Mouse (Mus musculus) kidney, postnatal 25 days (tissue): ENCODE results near the gene Gfer.
"Not testable (repeated sequence)": the region's sequence is repeated elsewhere in the genome, so short reads cannot be mapped to it uniquely, and the experiment has no call there.

ENCODE experiments used
- DNase-seq, 2 experiments: peaks; one replicate each; pipeline ENCODE4 v3.0.0; 2021; ENCODE audit warnings: mixed read lengths in 2 of 2

Gene Gfer

DNA sequence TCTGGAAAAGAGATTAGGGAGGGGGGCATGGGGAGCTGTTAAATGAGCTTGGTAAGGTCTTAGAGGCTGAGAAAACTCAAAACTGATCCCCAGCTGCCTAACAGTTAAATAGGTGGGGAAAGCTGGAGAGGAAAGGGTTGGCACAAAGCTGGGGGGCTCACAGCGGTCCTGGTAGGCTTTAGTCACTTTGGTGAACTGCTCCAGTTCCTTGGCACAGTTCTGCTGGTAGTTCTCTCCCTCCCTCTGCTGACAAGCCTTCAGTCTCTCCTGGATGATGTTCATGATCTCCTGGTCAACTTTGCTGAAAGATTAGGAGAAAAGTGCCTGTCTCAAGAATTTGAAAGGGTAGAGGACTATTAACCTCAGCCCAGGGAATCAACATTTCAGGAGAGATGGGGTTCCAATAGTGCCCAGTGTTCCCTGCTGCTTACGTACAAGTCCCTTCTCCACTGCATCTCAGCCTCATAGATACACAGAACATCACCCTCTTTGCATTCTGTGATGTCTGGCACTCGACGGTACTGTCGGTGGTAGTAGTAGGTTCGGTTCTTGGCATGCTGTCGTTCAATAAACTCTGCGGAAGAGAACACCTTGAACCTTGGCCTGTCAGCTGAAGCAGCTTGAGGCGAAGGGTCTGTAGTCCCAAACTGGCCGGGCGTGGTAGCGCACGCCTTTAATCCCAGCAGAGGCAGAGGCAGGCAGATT is 26.4 kb upstream of the Gfer start:
- no peak for DNase-seq

DNA sequence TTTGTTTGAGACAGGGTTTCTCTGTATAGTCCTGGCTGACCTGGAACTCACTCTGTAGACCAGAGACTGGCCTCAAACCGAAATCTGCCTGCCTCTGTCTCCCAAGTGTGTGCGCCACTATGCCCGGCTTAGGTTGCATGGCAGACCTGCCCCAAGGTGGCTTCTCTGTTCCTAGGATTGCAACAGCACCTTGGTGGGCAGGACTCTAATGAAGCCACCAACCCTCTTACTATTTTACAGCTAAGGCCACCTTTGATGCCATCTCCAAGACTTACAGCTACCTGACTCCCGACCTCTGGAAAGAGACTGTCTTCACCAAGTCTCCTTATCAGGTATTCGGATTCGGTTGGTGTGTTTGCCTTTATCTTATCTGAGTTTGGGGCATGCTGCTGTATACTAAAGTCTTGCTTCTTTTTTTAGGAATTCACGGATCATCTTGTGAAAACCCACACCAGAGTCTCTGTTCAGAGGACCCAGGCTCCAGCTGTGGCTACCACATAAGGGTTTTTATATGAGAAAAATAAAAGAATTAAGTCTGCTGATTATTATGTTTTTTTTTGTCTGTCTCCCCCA is 25.5 kb upstream of the Gfer start:
- not testable (repeated sequence) for DNase-seq

DNA sequence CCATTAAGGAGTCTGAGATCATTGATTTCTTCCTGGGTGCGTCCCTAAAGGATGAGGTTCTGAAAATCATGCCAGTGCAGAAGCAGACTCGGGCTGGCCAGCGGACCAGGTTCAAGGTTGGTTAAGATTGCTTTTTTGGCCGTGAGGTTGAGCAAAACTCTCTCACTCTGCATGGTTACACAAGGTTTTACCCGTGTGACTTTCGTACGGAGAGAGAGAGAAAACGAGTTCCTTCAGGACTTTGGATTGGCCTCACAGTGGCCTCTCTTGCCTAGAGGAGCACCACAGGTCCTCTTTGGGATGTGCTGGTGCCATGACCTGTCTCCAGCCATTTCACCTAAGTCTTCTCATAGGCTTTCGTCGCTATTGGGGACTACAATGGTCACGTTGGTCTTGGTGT is 24.7 kb upstream of the Gfer start:
- DNase-seq, result not testable (repeated sequence)

DNA sequence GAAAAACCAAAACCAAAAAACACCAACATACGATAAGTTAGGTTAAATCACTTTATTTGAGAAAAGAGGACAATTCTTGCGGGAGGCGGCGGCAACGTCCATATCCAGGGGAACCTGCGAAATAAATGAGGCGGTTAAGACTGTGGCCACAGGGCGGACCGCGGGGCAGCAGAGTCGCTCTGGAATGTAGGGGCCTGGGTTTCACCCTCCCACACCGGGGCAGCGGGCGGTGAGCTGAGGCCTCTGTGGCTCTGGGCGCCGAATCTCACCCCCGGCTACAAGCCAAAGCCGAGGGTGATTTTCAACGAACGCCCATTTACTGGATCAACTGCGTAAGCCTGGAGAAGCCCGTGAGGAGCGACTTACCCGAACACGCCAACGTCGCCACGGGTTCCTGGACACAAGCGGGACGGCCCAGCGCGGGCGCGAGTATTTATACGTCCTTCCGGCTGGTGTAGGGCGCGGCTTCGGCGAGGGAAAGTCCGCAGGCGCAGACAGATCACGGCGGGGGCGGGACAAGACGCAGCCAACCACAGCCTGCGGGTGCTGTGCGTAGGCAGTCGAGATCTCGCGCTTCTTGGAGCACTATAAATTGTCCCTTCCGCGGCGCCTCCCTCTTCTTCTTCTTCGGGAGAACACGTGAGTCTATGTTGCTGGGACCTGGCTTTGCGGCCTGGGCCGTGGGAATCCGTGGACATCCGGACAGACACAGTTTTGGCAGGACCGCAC is 23.7 kb upstream of the Gfer start:
- DNase-seq, result peak; percentile 99

DNA sequence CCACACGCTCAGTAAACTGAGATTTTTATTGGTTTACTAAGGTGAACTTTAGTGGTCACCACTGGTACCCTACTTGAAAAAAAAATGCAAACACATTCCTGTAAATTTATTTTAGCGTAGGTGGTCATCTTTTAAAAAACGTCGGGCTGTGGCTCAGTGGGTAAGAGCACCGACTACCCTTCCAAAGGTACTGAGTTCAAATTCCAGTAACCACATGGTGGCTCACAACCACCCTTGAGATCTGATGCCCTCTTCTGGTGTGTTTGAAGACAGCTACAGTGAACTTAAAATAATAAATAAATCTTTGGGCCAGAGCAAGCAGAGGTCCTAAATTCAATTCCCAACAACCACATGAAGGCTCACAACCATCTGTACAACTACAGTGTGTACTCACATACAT is 23.0 kb upstream of the Gfer start:
- not testable (repeated sequence) for DNase-seq

DNA sequence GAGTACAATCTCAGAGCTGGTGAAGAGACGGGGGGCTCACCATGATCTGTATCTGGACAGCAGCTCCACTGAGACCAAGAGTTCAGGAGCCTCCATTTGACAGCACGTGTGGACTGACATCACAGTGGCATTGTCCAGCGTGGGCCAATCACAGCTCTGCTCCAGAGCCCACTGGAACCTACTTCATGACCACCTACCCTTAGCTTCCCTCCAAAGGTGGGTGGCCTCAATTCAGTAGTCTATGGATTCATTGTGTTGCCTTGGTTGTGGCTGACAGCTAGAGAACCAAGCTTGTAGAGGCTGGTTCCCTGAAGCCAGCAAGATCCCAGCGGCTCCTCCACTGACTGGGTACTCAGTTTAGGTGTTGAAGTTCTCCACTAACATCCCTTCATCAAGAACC is 22.0 kb upstream of the Gfer start, which contains the start of the genes Rnf151 and Rps2:
Rnf151 (minus strand) TSS at position 121 of the 400 bp plus-strand sequence.
Rps2 (plus strand) TSS at position 174 of the 400 bp plus-strand sequence.
- DNase-seq, result no peak

DNA sequence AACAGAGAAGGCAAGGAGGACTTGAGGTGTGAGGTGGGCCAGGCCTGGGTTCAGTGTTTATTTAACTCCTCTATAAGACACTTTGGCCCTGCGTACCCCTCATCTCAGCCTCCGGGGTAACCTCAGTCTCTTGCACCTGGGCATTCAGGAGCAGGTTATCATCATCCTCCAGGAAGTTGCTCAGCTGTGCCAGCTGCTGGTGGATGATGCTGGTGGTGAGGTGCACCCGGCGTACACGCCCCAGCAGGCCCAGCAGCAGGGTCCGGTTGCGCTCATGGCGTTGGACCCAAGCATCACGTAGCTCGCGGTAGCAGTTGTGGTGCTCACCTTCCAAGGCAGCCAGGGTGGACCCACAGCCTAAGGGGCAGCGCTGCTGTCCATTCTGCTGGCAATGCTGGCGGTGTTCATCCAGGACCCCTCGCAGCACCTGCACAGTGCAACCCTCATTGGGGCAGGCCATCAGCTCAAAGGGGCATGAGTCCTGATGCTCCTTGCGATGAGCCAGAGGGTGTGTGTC is 20.3 kb upstream of the Gfer start:
- DNase-seq, result no peak

DNA sequence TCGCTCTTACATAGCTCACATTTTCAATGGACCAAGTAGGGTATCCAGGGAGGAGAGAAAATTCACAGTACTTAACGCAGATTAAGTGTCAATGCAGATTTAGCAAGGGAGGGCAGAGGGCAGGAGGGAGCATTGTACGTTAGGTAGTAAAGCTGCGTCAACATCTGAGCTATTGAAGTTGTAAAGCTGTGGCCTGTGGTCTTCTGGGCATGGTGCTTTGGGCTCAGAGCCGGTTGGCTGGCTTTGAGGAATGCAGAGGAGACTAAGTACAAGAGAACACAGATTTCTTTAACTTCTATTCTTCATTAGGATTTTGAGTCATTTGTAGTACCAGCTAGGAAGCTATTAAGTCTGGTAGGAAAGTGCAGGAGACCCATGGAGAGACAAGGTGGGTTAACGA is 19.6 kb upstream of the Gfer start:
- no peak for DNase-seq

DNA sequence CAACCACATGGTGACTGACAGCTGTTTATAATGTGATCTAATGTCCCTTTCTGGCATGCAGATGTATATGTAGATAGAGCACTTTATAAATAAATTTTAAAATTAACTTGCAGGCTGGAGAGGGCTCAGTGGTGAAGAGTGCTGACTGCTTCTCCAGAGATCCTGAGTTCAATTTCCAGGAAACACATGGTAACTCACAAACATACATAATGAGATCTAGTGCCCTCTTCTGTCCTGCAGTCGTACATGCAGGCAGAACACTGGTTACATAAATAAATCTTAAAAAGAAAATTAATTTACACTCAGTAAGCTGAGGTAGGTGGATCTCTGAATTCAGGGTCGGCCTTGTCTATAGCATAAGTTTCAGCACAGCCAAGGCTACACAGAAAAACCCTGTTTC is 12.7 kb upstream of the Gfer start:
- no peak for DNase-seq

DNA sequence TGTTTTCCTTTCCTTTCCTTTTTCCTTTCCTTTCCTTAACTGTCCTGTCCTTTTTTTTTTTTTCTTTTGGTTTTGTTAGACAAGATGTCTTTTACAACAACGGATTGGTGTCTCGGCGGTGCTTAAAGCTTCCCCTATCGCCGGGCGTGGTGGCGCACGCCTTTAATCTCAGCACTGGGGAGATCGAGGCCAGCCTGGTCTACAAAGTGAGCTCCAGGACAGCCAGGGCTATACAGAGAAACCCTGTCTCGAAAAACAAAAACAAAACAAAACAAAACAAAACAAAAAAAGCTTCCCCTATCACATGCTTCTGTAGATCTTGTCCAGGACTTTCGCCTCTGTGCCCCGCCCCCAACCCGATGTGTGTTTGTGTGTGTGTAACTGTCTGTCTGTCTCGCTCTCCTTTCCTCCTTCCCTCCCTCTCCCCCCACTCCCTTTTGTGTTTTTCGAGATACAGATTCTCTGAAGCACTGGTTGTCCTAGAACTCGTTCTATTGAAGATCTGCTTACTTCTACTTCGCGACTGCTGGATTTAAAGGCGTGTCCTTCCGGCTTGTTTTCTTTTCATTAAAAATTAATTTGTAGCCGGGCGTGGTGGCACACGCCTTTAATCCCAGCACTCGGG is 12.0 kb upstream of the Gfer start:
- DNase-seq, result peak in 1 of 2 experiments; percentile 39

DNA sequence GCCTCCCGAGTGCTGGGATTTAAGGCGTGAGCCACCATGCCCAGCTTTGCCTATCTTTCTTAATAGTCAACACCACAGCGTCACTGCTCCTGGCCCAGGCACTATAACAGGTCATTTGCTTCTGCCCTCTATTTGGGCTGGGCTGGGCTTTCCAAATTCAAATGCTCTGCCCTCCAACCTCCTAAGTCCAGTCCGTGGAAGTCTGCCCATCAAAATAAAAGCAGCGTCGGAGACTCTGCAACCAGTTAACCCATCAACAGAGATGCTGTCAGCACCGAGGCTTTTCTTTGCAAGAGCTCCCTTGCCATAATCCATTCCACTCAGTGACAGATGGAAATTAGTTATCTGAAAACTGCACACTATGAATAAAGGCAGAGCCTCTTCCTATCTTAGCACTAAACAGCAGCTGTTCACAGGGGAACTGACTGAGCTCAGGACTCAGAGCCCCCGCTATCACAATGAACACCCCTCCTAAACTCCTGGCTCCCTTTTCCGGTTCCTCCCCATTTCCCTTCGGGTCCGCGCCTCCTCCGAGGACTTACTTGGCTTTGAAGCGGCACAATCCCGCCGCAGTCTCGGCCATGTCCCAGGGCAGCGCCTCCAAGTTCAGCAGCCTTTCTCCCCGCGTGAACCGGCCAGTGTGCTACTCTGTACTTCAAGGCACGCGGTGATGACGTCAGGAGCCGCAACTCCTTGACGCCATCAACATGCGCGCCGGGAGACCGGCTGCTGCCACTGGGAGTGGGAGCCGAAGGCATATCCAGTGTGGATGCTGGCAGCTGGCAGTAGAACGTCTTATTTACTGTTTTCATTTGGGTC is 11.2 kb upstream of the Gfer start, which contains the start of gene Tbl3:
Tbl3 (minus strand) TSS at position 679 of the 819 bp plus-strand sequence.
- DNase-seq, result peak; percentile 96

DNA sequence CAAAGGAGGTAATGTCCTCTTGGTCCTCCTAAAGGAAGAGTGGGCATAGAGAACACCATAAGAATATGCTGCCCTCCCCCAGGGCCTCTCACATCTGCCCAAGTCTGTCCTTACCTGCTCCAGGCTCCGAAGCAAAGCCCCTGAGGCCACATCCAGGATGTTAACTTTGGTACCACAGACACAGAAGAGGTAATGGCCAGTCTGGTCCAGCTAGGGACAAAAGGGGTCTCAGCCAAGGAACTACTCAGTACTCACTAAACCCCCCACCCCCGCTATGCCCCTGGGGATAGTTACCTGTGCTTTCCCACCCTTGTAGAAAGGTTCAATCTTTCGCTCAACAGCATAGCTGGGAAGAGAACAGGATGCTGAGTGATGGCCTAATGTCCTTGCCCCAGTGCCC is 9.9 kb upstream of the Gfer start:
- peak in 1 of 2 experiments; percentile 33 for DNase-seq

DNA sequence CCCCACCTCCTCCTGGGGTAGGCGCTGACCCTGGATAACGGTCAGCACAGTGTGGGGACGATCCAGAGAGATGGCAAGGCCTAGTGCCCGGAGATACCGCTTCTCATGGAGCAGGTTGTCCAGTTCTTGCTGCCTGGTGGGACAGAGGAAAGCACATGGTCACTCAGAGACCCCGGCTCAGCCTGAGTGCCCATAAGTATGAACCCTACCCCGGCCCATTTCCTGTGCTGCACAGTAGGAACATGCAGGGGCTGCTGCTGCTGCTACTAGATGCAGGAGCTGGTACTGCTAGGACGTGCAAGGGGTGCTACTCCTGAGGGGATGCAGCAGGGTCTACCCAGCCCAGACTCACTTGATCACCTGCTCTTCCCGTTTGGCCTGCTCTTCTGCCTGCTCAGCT is 5.3 kb upstream of the Gfer start:
- DNase-seq, result no peak

DNA sequence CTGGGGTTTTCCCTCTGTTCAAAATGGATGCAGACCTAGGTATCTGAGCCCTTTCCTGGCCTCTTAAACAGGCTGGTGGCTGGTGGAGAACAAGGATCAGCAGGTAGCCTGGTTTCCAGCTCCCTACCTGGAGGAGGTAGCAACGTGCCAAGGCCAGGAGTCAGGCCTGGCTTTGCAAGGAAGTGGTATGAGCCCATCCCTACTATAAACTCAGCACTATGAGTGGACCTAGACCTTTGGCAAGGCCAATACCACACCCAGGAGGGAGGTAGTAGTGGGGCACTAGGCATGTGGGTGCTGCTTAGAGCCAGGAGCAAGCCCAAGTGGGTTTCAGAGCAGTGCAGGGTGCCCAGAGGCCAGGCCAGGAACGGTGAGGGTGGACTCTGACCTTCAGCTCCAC is 3.5 kb upstream of the Gfer start:
- DNase-seq, result peak in 1 of 2 experiments; percentile 34

DNA sequence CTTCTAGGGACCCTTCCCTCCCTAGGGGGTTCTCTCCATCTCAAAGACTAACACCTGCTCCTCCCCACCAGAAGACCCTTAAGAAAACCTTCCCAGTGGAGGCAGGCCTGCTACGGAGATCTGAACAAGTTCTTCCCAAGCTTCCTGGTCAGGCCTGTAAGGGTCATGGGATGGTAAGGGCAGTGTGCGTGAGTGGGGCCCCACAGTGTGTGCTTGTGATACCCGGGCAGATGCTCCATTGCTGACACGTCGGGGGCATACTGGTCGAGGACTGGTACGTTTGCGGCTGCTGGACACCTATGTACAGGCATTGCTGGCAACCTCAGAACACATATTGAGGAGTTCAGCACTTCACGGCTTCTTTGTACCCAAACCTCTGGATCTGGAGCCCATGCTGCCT is 2.8 kb upstream of the Gfer start:
- DNase-seq, result no peak

DNA sequence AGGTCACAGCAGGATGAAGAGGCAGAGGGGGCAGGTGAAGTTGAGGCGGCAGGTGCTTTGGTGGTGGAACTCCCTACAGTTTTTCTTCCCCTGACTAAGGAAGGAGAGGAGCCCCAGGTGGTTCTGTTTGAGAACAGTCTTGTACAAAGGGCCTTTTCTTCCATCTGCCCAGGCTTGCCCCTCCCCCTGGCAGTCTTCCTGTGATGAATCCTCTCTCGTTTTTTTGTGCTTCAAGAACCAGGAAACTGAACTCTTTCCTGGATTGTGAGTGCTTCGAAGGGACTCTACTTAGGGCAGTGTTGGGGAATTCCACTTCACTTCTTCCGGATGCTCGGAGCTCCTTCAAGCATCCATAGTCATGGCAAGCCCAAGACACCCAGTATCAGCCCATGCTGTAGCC is 2.0 kb upstream of the Gfer start:
- peak in 1 of 2 experiments; percentile 52 for DNase-seq

DNA sequence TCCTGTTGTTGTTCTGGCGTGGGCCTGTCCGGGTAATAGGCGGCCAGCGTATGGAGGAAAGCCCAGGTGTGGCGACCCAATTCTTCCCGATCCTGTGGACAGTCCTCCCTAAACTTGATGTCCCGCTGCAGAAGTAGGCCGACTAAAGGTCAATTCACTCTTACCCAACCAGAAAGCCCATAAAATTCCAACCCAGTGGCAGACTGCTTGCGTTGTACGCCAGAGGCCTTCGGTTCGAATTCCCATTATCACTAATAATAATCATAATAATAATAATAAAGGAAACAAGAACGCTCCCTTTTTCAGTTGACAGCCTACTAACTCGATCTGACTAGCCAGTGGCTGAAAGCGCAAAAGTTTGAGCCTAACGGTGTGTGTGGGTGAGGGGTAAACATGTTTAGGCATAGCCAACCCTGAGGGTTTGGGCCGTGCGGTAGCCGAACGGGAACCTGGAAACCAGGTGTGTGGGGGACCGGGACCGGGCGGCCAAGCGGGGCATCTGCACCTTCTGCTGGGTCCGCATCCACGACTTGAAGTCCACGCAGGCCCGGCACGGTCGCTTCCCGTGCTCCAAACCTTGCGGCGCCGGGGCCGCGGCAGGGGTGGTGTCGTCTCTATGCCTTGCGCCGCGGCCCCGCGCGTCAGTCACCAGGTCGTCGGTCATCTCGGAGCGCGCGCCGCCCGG is 488 bp downstream of the Gfer start:
- DNase-seq, result peak in 1 of 2 experiments; percentile 28

DNA sequence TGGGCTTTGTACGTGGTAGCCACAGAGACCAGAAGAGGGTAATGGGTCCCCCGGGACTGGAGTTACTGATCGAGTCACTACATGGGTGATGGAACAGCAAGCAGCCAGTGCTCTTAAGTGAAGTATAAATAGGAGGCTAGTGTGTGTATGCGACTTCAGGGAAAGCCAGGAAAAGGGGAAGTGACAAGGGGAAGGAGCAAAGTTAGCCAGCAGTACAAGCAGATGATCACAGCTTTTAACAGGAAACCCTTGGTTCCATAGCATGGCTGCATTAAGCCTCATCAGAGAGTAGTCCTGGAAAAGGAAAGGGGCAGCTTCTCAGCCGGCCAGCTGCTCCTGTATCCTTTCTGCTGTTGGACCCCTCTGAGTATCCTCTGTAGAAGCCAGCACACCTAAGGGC is 3.6 kb downstream of the Gfer start:
- no peak for DNase-seq

DNA sequence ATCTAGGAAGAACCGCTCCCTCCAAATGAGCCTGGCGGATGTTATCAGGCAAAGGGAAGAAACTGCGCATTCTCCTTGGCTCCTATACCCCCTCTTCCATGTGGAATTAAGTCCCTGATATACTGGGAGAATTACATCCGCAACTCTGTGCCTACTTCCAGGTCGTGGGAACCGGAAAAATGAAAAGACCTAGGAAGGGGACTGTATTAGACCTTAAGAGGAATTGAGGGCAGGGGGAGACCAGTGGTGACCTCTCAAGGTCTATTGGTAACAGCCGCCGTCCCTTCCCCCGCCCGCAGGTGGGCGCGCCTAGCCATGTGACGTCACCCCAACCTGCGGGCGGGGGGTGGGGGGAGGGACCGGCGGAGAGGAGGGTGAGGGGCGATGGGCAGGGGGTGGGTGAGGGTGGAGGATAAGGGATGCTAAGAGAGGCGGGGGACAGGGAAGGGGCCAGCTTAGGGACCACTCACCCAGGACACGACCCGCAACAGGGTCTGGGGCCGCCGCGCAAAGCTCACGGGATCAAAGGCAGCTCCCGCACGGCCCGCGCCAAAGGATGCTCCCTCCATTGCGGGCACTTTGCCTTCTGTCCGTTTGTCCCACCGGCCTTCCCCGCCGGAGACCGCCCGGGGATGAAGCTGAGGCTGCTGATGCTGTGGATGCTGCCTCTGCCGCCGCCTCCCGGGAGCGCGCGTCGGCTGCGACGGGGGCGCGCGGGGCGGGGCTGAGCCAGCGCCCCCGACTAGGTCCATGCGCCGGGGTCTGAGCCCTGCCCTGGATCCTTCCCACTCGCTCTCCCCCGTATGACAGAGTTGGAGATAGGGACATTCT is 6.5 kb downstream of the Gfer start, which contains the start of gene Syngr3:
Syngr3 (minus strand) TSS at position 705 of the 831 bp plus-strand sequence.
- no peak for DNase-seq

DNA sequence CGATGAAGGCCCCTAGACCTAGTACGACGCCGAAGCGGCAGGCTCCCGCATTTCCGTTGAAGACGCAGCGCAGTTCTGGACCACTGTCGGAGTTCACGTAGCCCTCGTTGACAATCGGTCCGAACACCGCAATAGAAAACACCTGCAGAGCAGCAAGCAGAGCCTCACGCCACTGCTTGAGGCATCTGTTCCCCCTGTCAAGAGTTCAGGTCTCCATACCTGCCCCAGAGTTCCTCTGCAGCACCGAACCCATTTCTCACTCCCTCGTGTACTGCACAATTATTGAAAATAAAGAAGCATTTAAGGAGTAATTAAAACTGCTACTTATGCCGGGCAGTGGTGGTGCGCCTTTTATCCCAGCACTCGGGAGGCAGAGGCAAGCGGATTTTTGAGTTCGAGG is 8.4 kb downstream of the Gfer start:
- DNase-seq, result no peak
